Mouse (Mus musculus): ENCODE measurements around the gene Plac1. TPM values are rescaled to one million over a fixed set of nuclear protein-coding genes. Genes with fewer than 3 reads are reported as not detected.

Gene Plac1
- total and polyA plus RNA-seq, 3 experiments: not detected

GRCm38 (mm10) chrX:53040138-53040537, 199.8 kb downstream of the Plac1 start:
- H3K79me2 ChIP-seq (replicated peaks; ENCODE audit: control insufficient read depth, extremely low read depth, insufficient read depth, poor library complexity, severe bottlenecking): no peaks in the 10 kb centered on the region
- no peak for TF ChIP-seq ELF1 (IDR thresholded peaks at IDR 0.05; ENCODE audit: low read depth, low read length)
- no peaks in the 10 kb centered on the region for H3K27me3 ChIP-seq (replicated peaks)
- no peaks in the 10 kb centered on the region for H3K9me3 ChIP-seq (replicated peaks; ENCODE audit: low read length)
- no peak overlapping the region for H3K4me2 ChIP-seq (ENCODE audit: insufficient read depth, low read depth, poor library complexity, severe bottlenecking)
- no peak for DNase-seq (ENCODE audit: extremely low read depth)
- H3K4me1 ChIP-seq (ENCODE audit: control insufficient read depth in 1 of 2, insufficient read depth in 2 of 2): no peaks in the 10 kb centered on the region
- dilution Hi-C loops (cut with MboI; ENCODE audit: extremely low pct_ligation_motif_present, extremely low pct_unique_long_range_greater_than_20kb, low sequenced_read_pairs): no loop called here
- no peak overlapping the region for H3K9ac ChIP-seq (ENCODE audit: insufficient read depth, low read depth)
- no peak overlapping the region for H3K4me3 ChIP-seq (replicated peaks in 1 of 3; ENCODE audit: low read depth in 2 of 3, low read length in 2 of 3, poor library complexity in 1 of 3)
- H3K27ac ChIP-seq (ENCODE audit: insufficient read depth, low read depth): no peak overlapping the region
- in situ Hi-C loops (cut with MboI; ENCODE audit: low pct_ligation_motif_present, low pct_unique_long_range_greater_than_20kb, low sequenced_read_pairs): no loop called here
- no peaks in the 10 kb centered on the region for H3K36me3 ChIP-seq (replicated peaks in 1 of 2; ENCODE audit: control insufficient read depth in 1 of 2, insufficient read depth in 1 of 2, low read length in 1 of 2)

GRCm38 (mm10) chrX:53039651-53040050, 200.3 kb downstream of the Plac1 start:
- Histone ChIP-seq H3K27ac (ENCODE audit: insufficient read depth, low read depth) (no peak overlapping the region), H3K9ac (ENCODE audit: insufficient read depth, low read depth) (no peak overlapping the region), H3K79me2 (replicated peaks; ENCODE audit: control insufficient read depth, extremely low read depth, insufficient read depth, poor library complexity, severe bottlenecking) (no peaks in the 10 kb centered on the region), H3K4me2 (ENCODE audit: insufficient read depth, low read depth, poor library complexity, severe bottlenecking) (no peak overlapping the region), H3K36me3 (replicated peaks in 1 of 2; ENCODE audit: control insufficient read depth in 1 of 2, insufficient read depth in 1 of 2, low read length in 1 of 2) (no peaks in the 10 kb centered on the region), H3K4me3 (replicated peaks in 1 of 3; ENCODE audit: low read depth in 2 of 3, low read length in 2 of 3, poor library complexity in 1 of 3) (no peak overlapping the region), H3K9me3 (replicated peaks; ENCODE audit: low read length) (no peaks in the 10 kb centered on the region), H3K4me1 (ENCODE audit: control insufficient read depth in 1 of 2, insufficient read depth in 2 of 2) (no peaks in the 10 kb centered on the region), H3K27me3 (replicated peaks) (no peaks in the 10 kb centered on the region)
- DNase-seq (ENCODE audit: extremely low read depth): no peak
- in situ Hi-C loops (cut with MboI; ENCODE audit: low pct_ligation_motif_present, low pct_unique_long_range_greater_than_20kb, low sequenced_read_pairs) (no loop called here), dilution Hi-C loops (cut with MboI; ENCODE audit: extremely low pct_ligation_motif_present, extremely low pct_unique_long_range_greater_than_20kb, low sequenced_read_pairs) (no loop called here)
- no peak for TF ChIP-seq ZNF384 (IDR thresholded peaks at IDR 0.05; ENCODE audit: low read depth, low read length)

- Histone ChIP-seq H3K4me2 (ENCODE audit: insufficient read depth, low read depth, poor library complexity, severe bottlenecking) (no peak overlapping the region), H3K9ac (ENCODE audit: insufficient read depth, low read depth) (no peak overlapping the region), H3K4me1 (ENCODE audit: control insufficient read depth in 1 of 2, insufficient read depth in 2 of 2) (no peaks in the 10 kb centered on the region), H3K27ac (ENCODE audit: insufficient read depth, low read depth) (no peak overlapping the region), H3K36me3 (replicated peaks in 1 of 2; ENCODE audit: control insufficient read depth in 1 of 2, insufficient read depth in 1 of 2, low read length in 1 of 2) (no peaks in the 10 kb centered on the region), H3K27me3 (replicated peaks) (no peaks in the 10 kb centered on the region), H3K79me2 (replicated peaks; ENCODE audit: control insufficient read depth, extremely low read depth, insufficient read depth, poor library complexity, severe bottlenecking) (no peaks in the 10 kb centered on the region), H3K9me3 (replicated peaks; ENCODE audit: low read length) (no peaks in the 10 kb centered on the region), H3K4me3 (replicated peaks in 1 of 3; ENCODE audit: low read depth in 2 of 3, low read length in 2 of 3, poor library complexity in 1 of 3) (no peak overlapping the region)
- dilution Hi-C loops (cut with MboI; ENCODE audit: extremely low pct_ligation_motif_present, extremely low pct_unique_long_range_greater_than_20kb, low sequenced_read_pairs): no loop called here
- TF ChIP-seq EP300 (IDR thresholded peaks at IDR 0.05; ENCODE audit: low read length) (no peak), JUND (conservative IDR thresholded peaks at IDR 0.05; ENCODE audit: low read depth, low read length) (no peak), E2F4 (IDR thresholded peaks at IDR 0.05; ENCODE audit: insufficient replicate concordance, low read depth, low read length) (no peak), ELF1 (IDR thresholded peaks at IDR 0.05; ENCODE audit: low read depth, low read length) (no peak), MAFK (IDR thresholded peaks at IDR 0.05; ENCODE audit: insufficient replicate concordance, low read length) (no peak), MEF2A (IDR thresholded peaks at IDR 0.05; ENCODE audit: borderline replicate concordance, low read depth, low read length) (no peak), BHLHE40 (IDR thresholded peaks at IDR 0.05; ENCODE audit: low read depth, low read length) (no peak), CHD2 (IDR thresholded peaks at IDR 0.05; ENCODE audit: low read length) (no peak), ZMIZ1 (IDR thresholded peaks at IDR 0.05; ENCODE audit: low read depth, low read length) (no peak), USF1 (IDR thresholded peaks at IDR 0.05; ENCODE audit: low read depth, low read length) (no peak), MYC (IDR thresholded peaks at IDR 0.05; ENCODE audit: low read depth, low read length) (no peak), UBTF (IDR thresholded peaks at IDR 0.05; ENCODE audit: low read depth, low read length) (no peak), ZKSCAN1 (IDR thresholded peaks at IDR 0.05; ENCODE audit: borderline replicate concordance, low read depth, low read length) (no peak), RCOR1 (conservative IDR thresholded peaks at IDR 0.05; ENCODE audit: low read depth, low read length) (no peak), ETS1 (conservative IDR thresholded peaks at IDR 0.05; ENCODE audit: low read depth, low read length) (no peak), MAZ (IDR thresholded peaks at IDR 0.05; ENCODE audit: low read depth, low read length) (no peak), POLR2AphosphoS2 (IDR thresholded peaks at IDR 0.05; ENCODE audit: low read depth, low read length) (no peak), USF2 (conservative IDR thresholded peaks at IDR 0.05; ENCODE audit: low read depth, low read length) (no peak), CHD1 (IDR thresholded peaks at IDR 0.05; ENCODE audit: low read depth, low read length) (no peak)
- in situ Hi-C loops (cut with MboI; ENCODE audit: low pct_ligation_motif_present, low pct_unique_long_range_greater_than_20kb, low sequenced_read_pairs): no loop called here
- DNase-seq (ENCODE audit: extremely low read depth): no peak
Observed at GRCm38 (mm10) chrX:53038194-53038593, 201.7 kb downstream of the Plac1 start.
